ENCODE assay signal across 14 mouse cellular contexts in the genomic region with DNA sequence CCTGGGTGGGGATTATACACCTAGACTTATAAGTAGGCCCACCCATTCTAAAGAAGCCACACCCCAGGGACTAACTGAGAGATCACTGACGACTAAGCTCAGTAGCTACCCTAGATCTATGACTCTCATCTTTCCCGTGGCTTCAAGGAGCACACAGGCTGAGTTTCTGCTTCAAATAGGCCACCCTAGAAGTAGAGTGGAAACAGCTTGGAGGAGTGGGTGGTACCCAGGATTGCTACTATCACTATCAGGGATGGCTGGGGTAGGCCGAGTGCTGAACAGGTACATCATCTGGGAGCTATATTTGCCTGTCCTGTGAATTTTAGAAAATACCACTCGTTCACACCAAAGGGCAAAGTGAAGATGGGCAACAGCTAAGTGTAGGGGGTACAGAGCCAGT. TPM values are rescaled to one million over a fixed set of nuclear protein-coding genes. Genes with fewer than 3 reads are reported as not detected.
"Had no signal": no experiment of that assay in that cellular context is flagged by ENCODE, and none has a peak within 500 bp of the region (broad histone marks: within the 10 kb centered on the region; RNA-seq: fewer than 3 reads in every experiment).

No protein-coding gene starts in this region.

- H3K36me3 ChIP-seq: liver, embryonic 12.5 days had no signal

- H3K4me2 ChIP-seq: kidney, embryonic 15.5 days; limb, embryonic 15.5 days; liver, embryonic 12.5 days; lung, embryonic 14.5 days had no signal

- H3K27ac ChIP-seq: kidney, embryonic 15.5 days; left cerebral cortex, adult 2 months; limb, embryonic 15.5 days; liver, embryonic 12.5 days; neural tube, embryonic 13.5 days had no signal

- DNase-seq: kidney, adult 18-20 months; kidney, postnatal 14 days; lung, embryonic 14.5 days; lung, postnatal 10 days; lung, postnatal 4 days; retina, postnatal 1 day; right cerebral cortex, postnatal 4 days; thymus, postnatal 36 days had no signal

- H3K4me3 ChIP-seq: kidney, embryonic 15.5 days; left cerebral cortex, adult 2 months; limb, embryonic 15.5 days; liver, embryonic 12.5 days; neural tube, embryonic 13.5 days had no signal

- H3K9me3 ChIP-seq: kidney, embryonic 15.5 days; limb, embryonic 15.5 days; liver, embryonic 12.5 days; neural tube, embryonic 13.5 days had no signal

- H3K9ac ChIP-seq: kidney, embryonic 15.5 days; limb, embryonic 15.5 days; liver, embryonic 12.5 days; lung, embryonic 14.5 days had no signal

- H3K27me3 ChIP-seq: kidney, embryonic 15.5 days; limb, embryonic 15.5 days; neural tube, embryonic 13.5 days had no signal

- ATAC-seq: liver, embryonic 12.5 days had no signal

RNA-seq across cellular contexts. Expression of gene Slamf9, which starts 12.7 kb away (rescaled TPM):
- total RNA-seq: layer of hippocampus, postnatal 25 days had no signal
- polyA plus RNA-seq: neural tube, embryonic 13.5 days had no signal
